Mouse (Mus musculus) right cerebral cortex, postnatal 36 days (tissue): ENCODE data around the gene Abi1.
"Not testable (repeated sequence)": the region's sequence is repeated elsewhere in the genome, so short reads cannot be mapped to it uniquely, and the experiment has no call there.

Source experiments
- DNase-seq, 2 experiments: peaks; one replicate each; pipeline ENCODE4 v3.0.0; 2022; ENCODE audit warnings: low spot score in 2 of 2, mixed read lengths in 1 of 2

Gene Abi1

GRCm38 (mm10) chr2:23030631-23031030, 9.4 kb downstream of the Abi1 start:
- DNase-seq = no peak

DNA sequence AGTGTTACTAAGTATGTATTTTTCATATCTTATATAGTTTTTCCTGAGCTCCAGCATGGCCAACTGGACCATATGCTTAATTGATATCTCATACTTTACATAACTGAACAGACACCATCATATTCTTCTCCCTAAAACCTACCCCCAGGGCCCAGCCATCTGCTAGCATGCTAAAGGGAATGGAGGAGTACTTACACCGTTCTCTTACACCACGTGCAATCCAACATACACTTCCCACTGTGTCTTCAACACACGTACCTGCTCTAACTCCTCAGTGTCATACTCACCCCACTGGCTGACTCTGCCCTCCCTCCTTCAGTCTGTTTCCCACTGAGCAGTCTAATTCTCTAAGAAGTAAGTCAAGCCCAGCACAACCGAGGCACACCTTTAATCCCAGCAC, 11.2 kb downstream of the Abi1 start:
- no peak for DNase-seq

DNA sequence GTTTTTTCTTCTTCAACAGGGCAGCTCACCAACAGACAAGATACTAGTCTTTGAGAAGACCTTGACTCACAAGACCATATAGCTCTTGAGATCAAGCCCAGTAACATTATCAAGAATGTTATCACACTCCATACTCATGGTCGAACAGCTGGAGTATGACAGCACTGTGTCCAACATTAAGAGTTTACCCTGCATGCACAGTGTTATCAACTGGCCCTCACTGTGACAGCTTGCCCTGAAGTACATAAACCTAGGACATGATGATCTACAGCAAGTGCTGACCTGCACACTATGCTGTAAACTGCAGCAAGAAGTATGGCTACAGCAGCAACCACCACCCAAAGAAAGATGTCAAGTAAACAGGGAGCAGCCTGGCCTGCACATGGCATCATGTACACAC, 13.7 kb downstream of the Abi1 start:
- no peak for DNase-seq

DNA sequence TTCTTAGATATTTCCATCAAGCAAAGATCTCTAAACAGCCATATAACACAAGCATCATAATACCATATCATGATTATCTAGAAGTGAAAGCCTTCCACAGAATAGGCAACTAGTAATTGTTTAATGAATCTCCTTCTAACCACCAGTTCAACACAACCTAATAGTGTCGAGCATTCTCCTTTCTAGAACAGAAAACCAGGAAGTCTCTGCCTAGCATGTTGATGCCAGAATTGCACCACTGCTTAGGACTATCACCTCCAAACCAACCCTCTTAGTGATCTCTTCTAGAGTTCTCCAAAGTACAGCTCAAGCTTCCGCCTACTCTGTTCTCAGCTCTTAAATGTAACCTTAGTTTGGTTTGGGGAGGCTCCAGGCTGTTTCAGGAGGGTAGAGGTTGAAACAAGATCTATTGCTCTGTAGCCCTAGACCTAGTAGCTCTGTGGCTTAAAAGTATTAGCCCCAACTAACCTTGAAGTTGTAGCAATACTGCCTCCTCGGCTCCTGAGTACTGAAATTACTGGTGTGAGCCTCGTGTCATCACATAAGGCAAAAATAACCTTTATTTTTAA, 16.2 kb downstream of the Abi1 start:
- DNase-seq = no peak

GRCm38 (mm10) chr2:23023023-23023422, 17.0 kb downstream of the Abi1 start:
- no peak for DNase-seq

GRCm38 (mm10) chr2:23021721-23022120, 18.3 kb downstream of the Abi1 start:
- no peak for DNase-seq

GRCm38 (mm10) chr2:23021320-23021719, 18.7 kb downstream of the Abi1 start:
- DNase-seq = no peak

DNA sequence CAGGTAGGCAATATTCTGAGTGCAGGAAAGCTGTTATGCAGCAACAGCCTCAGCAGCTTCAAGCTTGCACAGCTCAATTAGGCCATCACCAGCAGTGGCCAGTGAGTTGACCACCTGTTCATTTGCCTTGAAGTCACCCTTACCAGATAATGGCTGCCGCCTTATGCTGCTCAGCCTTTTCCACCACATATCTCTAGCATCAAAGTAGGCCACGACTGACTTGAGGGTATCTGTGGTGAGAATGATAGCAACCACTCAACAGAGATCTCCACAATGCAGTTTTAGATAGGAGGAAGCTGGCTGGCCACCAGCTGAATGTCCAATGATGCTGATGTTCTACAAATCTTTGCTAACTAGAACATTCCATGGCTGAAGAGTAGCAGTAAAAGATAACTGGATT, 20.9 kb downstream of the Abi1 start:
- DNase-seq = no peak

DNA sequence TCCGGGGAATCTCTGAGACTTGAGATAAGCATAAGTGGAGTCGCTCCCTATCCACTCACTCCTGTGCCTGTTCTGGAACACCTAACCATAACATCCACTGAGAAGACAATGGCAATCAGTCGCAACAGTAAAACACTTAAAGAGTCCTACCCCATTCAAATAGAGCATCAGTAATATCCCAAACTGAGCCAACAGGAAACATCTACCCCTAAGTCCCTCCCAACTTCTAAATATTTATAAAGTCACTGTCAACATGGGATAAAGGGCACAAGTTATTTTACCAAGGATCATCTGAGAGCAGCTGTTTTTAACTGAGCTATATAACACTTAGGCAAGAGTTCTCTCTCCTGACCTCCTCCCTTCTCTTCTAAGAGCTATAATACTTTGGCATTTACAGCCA, 23.9 kb downstream of the Abi1 start:
- DNase-seq = no peak

GRCm38 (mm10) chr2:23015335-23015734, 24.7 kb downstream of the Abi1 start:
- DNase-seq = no peak

DNA sequence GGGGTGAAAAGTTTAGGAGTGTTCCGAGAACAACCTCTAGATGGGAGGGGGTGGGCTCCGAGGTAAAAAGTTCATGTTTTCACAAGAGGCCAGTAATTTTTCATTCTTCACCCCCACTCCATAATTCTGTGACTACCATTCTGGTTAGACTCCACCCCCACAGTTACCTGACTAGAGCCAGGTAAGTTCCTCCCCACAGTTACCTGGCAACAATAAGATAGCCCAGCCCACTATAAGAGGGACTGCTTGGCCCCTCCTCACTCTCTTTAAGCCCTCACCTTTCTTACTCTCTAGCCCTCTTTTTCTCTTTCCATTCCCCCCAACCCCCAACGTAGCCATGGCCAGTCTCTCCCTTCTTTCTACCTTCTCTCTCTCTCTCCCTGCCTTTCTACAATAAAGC, 25.1 kb downstream of the Abi1 start:
- DNase-seq = not testable (repeated sequence)

GRCm38 (mm10) chr2:23008256-23008655, 31.8 kb downstream of the Abi1 start:
- no peak for DNase-seq

- DNase-seq = no peak
Measured at GRCm38 (mm10) chr2:23007577-23007976, 32.5 kb downstream of the Abi1 start.

GRCm38 (mm10) chr2:23007149-23007548, 32.9 kb downstream of the Abi1 start:
- no peak for DNase-seq

- no peak for DNase-seq
Measured at GRCm38 (mm10) chr2:23006219-23006618, 33.8 kb downstream of the Abi1 start.

DNA sequence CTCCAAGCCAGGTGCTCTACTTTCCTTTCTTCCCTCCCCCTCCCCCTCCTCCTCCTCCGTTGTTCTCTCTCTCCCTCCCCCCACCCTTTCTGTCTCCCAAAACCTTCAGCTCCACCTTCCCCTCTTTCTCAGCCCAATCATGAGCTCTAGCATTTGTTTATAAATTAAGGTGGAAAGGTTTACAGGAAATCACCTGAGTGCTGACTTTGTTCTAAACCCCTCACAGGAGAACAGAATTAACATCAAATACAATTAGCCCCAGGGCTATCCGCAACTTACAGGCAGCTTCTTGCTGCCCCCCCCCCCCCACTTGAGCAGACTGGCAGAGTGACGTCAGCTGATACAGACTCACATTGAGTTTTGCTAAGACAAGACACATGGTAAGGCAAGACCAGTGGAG, 37.4 kb downstream of the Abi1 start:
- no peak for DNase-seq

DNA sequence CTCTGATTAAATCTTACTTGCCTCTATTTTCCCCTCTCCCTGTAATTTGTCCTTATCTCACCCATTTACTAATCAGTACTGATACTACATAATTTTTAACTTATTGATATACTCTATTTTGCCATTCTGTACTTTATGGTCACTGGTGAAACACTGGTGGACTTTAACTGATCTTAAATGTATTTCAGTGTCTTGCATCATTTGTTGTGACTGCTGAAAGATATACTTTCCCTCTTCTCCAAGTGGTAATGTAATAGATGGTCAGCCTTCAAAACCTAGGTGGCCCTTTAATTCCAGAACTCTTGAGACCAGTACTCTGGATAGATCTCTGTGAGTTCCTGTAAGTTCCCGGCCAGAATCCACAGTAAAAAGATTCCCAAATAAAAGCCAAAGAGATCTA, 40.4 kb downstream of the Abi1 start:
- DNase-seq = no peak

GRCm38 (mm10) chr2:22998804-22999203, 41.2 kb downstream of the Abi1 start:
- DNase-seq = no peak

- no peak for DNase-seq
Measured at GRCm38 (mm10) chr2:22998015-22998414, 42.0 kb downstream of the Abi1 start.

- no peak for DNase-seq
Measured at GRCm38 (mm10) chr2:22996071-22996470, 44.0 kb downstream of the Abi1 start.

DNA sequence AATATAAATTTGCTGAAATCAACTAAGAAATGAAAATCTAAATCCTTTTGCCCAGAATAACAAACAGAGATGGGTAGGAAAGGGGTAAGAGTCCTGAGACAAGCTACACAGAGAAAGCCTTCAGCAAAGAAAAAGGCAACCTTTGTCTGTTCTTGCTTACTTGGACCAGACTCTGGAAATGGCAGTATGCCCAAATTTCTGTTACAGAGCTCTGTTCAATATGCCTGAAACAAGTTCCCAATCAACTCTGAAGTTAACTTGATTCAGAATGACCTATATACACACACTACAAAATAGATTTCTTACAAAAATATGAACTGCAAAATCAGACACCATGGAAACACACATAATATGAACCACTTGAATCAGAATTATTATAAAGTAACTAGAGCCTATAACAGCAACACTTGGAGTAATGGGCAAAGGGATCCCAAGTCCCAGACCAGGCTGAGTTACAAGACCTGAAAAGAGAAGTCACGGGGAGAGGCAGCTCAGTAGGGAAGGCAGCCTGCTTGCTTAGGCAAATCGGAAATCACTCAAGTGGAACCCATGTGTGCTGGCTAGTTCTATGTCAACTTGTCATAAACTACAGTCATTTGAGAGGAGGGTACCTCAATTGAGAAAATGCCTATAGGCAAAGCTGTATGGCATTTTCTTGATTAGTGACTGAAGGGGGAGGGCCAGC, 53.9 kb downstream of the Abi1 start:
- DNase-seq = no peak

- DNase-seq = no peak
Measured at GRCm38 (mm10) chr2:22977387-22977973, 62.6 kb downstream of the Abi1 start.

DNA sequence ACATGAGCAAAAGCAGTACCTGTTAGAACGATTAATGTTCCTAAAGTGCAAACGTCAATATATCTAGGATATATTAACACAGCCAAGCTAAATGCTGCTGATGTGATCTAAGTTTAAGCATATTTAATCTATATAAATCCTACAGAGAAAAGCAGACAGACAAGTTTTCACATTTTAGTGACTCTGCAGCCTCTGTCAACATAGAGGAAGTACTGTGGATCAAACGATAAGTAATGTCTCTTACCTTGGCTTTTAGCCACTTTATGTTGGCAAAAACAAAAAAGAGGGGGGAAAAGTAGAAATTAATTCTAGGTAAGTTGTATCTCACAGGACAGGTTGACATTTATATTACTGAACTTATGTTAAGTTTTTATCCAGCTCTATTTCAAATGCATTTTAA, 77.1 kb downstream of the Abi1 start:
- no peak for DNase-seq

- peak; percentile 23 to 54 for DNase-seq
Measured at GRCm38 (mm10) chr2:22962242-22962641, 77.8 kb downstream of the Abi1 start.
